Mouse (Mus musculus) WW6 (cell line): ENCODE data around the gene Col5a3.
"Not testable (repeated sequence)": the region's sequence is repeated elsewhere in the genome, so short reads cannot be mapped to it uniquely, and the experiment has no call there.

Source experiments
- DNase-seq: peaks from one replicate; pipeline ENCODE4 v3.0.0-alpha.2; 2013; ENCODE audit warnings: low read depth, low spot score

The Col5a3 gene

DNA sequence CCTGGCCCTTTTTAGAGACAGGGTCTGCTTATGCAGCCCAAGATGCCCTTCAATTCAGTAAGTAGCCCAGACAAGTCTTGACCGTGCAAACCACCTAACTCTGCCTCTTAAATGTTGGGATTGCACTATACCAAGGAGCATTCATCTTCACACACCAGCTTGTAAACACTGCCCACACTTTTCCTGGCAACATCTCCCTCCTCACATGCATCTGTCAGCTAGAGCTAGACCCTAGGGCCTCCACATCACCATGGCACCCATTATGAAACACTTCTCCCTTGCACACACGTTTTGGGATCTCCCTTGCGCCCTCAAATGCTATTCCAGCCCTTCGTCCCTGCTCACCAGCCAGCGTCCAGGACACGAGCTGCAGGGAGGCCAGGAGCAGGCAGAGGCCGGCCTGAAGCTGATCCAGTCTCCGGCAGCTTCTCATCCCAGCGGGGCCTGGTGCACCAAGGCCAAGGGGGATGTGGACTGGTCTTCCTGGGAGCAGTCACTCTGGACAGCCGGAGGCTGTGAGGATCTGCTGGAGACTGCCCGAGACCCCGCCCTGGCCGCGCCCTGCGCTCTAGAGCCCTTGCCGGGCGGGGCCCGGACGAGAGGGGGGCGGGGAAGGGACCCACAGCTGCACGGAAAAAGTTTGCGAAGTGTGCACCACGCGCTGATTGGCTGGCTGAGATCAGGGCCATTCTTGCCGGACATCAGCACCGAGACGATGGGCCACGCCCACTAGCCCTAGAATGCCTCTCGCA lies at the start of gene Col5a3:
Gene Col5a3 (minus strand): TSS at position 547 of the 752 bp plus-strand sequence.
- peak; percentile 43 for DNase-seq

DNA sequence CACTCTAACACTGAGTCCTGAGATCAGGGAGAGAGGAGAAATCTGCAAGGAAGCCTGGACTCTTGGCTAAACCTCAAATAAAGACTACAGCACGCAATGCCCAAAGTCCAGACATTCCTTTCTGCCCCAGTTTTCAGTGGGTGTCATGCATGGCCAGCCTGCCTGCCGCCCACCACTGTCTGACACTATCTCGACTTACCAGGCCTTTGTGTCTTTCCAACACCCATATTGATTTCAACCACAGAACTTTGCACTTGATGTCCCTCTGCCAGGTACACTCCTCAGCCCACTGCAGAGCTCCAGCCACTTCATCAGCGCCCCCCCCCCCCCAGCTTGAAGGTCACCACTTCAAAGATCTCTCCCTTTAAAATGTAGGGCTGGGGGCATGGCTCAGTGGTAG lies 47.4 kb upstream of the Col5a3 start:
- DNase-seq: no peak

DNA sequence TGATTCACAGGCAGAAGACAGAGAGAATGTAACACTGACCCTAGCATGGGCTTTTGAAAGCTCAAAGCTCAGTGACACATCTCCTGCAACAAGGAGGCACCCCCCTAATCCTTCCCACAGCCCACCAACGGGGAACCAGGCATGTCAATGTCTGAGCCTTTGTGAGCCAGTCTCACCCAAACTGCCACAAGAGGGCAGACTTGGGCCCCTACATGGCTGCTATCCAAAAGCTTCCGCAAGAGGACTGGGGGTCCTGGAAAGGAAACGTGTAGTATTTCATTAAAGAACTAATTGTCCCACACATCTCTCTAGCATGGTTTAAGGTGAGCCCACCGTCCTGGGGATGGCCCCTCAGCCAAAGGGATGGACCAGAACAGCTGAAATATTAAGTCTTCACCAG lies 47.0 kb upstream of the Col5a3 start:
- DNase-seq: no peak

DNA sequence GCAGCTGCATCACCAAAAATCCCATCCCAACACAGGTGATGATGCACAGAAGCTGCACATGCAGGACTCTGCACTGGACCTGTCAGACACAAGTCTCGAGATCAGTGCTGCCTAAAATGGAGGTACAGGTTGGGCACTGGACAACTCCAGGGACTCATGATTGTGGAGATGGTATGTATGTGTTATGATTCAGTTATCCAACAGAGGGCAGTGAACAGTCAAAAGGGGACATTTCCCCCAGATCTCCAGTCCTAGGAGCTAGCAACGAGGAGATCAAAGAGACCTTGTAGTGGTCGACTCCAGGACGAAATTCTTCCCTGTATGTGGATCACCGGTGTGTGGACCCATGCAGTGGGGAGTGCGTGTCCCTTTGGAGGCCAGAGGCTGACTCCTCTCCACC lies 45.1 kb upstream of the Col5a3 start:
- DNase-seq: no peak

DNA sequence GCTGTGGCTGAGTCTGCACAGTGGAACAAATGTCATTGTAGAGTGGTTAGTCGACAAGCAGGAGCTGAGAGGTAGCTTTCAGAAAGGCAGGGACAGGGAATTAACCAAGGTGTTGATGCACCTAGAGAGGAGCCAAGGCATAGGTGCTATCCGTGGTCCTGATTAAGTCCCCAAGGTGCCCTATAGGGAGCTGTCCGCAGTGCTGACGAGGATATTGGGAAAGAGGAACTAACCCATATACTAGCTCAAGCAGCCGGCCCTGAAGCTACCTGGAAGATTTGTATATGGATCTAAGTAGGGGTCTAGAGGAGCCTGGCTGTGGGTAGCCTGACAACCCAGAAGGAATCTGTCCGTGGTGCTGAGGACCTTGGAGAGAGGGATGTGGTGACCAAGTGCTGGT lies 42.3 kb upstream of the Col5a3 start:
- DNase-seq: no peak

DNA sequence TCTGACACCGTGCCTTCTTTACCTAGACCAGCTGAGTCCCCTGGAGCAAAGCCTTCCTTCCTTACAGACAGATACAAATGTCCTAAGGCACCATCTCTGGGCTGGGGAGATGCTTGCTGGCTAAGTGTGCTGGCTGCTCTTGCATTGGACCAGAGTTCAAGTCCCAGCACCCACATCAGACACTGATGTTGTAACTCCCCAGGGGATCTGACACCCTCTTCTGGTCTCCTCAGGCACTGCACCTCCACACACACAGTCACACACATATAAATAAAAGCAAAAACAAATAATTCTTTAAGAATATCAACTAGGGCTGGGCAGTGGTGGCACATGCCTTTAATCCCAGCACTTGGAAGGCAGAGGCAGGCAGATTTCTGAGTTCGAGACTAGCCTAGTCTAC lies 35.3 kb upstream of the Col5a3 start:
- DNase-seq: no peak

DNA sequence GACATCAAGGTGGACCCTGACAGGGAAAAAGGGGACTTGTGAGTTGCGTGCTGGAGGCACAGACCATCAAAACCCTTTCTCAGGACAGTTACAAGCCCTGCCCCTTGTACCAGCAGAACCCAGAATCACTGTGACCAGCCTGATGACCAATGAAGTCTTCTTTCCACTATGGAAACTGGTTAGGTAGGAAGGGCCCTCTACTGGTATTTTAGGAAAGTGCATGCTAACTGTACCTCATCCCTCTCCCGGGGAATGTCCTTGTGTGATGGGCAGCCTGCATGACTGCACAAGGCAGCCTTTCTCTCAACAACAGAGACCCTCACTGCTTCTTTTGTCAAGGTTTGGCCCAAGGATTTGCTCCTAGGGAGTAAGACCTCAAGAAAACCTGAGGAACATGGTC lies 27.8 kb upstream of the Col5a3 start:
- DNase-seq: no peak

DNA sequence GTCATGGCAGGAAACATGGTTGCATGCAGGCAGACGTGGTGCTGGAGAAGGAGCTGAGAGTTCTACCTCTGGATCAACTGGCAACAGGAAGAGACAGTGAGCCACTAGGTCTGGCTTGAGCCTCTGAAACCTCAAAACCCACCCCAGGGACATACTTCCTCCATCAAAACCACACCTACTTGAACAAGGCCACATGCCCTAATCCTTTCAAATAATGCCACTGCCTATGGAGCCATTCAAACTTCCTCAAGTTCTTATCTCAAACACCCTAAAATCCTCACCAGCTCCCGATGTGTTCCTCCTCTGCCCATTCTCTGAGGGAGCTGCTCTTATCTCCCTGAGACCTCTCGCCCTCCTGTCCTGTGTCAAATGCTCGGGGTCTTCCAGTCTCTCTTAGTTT lies 27.3 kb upstream of the Col5a3 start:
- DNase-seq: no peak

DNA sequence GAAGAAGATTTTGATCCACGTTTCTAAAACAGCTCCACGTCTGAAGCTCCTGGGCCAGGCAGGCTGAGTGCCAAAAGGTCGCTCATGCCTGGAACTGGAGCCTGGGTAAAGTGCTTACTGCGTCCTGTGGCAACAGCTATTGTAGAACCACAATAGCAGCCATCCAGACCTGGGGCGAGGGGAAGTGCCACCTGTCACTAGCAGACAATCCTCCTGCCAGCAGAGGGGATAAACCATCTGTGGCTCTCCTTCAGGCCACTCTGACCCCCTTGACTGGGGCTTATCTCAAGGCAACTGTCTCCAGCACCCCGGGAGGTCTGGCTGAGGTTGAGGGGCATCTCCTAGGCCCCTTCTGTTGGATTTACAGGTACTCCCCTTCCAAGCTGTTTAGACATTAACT lies 24.1 kb upstream of the Col5a3 start:
- no peak for DNase-seq

DNA sequence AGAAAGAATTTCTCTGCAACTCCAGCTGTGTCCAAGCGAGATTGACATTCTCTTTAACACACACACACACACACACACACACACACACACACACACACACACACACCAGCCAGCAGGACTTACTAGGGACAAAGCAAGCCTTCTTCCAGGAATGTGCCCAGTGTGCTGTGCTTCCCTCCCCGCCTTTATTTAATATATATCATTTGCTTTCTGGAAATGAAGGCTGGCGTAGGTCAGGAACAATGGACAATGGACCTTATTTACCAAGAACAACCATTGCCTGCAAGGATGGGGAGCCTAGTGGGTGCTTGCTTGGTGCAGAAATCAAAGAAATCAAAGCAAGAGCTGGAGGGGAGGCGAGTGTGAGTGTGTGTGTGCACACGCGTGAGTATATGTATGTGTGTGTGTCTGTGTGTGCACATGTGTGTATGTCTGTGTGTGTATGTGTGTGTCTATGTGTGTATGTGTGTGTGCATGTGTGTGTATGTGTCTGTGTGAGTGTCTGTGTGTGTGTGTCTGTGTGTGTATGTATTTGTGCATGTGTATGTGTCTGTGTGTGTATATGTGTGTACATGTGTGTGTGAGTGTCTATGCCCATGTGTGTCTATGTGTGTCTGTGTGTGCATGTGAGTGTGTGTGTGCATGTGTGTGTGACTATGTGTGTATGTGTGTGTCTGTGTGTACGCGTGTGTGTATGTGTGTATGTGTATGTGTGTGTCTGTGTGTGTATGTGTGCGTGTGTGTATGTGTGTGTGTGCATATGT lies 22.5 kb upstream of the Col5a3 start:
- DNase-seq: no peak

DNA sequence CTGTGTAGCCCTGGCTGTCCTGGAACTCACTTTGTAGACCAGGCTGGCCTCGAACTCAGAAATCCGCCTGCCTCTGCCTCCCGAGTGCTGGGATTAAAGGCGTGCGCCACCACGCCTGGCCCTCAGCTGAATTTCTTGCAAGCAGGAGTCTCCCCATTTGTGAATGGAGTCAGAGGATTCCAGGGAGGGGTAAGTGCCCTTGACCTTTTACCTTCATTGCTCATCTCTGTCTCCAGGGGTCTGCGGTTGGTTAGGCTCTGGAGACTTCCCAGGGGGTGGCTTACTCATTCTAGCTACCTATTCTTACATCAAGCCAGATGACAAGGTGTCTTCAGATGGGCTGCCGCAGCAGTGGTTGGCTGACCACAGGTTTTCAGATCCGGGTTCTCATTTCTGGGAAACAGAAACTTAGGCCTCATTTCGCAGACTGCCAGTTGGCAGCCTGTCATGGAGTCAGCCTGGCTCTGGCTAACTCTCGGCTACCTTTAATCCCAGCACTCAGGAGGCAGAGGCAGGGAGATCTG lies 20.6 kb upstream of the Col5a3 start:
- not testable (repeated sequence) for DNase-seq

DNA sequence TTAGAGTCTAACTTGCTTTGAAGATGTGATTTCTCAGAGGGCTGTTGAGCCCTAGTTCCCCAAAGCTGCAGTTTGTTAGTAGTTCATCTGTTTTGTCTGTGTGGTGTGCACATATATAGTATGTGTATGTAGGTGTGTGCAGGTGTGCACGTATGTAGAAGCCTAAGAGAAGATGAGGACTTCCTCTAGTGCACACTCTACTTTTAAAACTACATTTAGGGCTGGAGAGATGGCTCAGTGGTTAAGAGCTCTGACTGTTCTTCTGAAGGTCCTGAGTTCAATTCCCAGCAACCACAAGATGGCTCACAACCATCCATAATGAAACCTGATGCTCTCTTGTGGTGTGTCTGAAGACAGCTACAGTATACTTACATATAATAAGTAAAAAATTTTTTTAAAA lies 20.0 kb upstream of the Col5a3 start:
- DNase-seq: no peak

DNA sequence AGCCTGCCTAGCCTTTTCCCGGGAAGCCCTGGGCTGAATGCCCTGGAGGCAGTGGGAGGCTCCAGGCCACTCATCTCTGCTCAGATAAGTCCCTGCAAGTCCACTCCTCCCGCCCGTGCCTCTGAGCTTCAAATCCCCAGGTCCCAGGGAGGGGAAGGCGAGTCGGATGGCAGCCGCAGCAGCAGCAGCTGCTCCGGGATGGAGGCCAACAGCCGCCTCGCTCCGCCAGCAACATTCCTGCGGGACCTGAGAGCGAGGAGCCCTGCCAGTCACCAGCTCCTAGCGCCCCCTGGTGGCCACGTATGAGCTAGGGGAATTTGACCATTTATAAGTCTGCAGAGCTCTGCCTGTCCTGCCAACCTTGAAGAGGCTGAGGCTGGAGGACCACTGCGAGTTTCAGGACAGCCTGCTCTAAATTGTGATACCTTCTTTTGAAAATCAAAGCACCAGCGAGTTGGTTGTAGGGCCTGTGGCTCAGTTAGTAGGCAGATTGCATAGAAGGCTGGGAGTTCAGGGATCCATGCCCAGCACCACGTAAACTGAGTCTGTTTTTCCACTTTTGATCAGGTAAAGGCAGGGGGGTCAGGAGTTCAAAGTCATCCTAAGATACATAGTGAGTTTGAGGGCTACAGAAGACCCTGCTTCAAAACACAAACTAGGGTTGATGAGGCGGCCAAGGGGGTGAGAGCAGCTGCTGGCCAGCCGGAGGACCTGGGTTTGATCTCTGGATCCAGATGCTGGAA lies 16.2 kb upstream of the Col5a3 start:
- DNase-seq: peak; percentile 80

DNA sequence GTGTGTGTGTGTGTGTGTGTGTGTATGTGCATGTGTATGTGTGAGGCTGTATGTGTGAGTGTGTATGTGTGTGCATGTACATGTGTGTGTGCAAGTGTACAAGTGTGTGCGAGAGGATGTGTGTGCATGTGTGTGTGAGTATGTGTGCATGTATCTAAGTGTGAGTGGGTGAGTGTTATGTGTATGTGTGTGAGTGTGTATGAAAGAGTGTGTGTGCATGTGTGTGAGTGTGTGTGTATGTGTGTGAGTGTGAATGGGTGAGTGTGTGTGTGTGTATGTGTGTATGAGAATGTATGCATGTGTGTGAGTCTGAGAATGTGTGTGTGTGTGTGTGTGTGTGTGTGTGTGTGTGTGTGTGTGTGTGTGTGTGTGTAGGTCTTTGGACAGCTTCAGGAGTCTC lies 13.3 kb upstream of the Col5a3 start:
- DNase-seq: no peak

DNA sequence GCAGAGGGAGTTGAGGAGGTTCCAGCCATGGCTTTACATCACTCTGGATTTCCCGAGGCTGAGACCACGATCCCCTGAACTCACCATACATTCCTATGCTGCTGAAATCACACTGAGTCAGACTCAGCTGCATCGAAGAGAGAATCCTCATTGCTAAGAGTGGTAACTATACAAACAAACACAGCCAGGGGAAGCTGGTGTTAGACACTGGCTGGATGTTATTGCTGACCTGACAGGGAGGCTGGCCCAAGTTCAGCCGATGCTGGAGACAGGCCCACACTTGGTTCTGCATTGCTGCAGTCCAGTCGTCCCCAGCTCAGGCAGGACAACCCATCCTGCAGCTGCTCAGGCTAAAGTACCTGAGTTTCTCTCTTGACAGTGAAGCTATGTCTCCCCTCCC lies 10.9 kb upstream of the Col5a3 start:
- no peak for DNase-seq

DNA sequence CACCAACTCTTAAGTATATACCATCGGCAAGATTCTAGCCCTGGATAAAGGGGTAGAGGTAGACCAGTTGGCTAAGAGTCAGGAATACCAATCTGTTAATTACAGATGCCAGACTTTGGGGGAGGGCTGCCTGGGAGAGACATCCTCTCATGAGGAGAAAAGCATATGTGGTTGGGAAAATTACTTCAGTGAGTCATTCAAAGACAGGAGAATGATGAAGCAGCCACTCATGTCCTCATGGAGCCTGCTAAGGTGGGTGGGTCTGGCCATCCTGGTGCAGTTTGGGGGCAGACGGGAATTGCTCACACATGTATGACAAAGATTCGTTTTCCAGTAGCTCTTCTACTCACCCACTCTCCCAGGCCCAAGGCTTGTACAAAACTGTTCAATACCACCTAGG lies 8.0 kb upstream of the Col5a3 start:
- no peak for DNase-seq

DNA sequence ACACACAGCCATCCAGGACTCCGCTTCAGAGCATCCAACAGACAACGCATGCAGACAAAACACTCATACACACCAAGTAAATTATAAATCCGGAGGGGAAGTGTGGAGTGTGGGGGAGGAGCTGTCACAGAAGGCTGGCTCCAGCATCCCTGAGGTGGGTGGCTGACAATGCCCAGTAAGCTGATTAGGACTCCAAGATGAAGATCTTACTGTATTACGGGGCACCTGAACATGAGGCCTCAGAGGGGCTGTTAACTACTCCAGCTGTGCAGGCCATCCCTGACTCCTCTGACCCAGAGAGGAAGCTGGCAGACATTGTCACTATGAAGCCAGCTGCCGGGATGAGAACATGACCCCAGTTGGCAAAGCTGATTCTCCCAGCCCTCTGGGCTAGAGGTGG lies 5.1 kb upstream of the Col5a3 start:
- no peak for DNase-seq

DNA sequence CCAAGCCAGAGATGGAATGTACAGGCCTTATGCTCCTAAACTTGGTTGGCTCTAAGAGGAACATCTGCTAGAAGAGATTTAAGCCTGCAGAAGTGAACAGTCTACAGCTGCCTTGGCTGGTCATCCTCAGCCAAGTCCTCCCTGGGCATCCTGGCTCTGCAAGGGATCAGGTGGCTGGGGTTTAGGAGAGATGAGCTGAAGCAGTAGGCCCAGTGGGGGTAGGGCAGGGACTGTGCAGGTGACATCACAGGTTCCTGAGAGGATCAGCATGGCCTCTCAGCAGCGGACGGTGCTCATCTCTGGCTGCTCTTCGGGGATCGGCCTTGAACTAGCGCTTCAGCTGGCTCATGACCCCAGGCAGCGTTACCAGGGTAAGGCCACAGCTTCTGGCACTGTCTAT lies 3.4 kb upstream of the Col5a3 start, which contains the start of gene Rdh8:
Gene Rdh8 (plus strand): TSS at position 268 of the 400 bp plus-strand sequence.
- no peak for DNase-seq

DNA sequence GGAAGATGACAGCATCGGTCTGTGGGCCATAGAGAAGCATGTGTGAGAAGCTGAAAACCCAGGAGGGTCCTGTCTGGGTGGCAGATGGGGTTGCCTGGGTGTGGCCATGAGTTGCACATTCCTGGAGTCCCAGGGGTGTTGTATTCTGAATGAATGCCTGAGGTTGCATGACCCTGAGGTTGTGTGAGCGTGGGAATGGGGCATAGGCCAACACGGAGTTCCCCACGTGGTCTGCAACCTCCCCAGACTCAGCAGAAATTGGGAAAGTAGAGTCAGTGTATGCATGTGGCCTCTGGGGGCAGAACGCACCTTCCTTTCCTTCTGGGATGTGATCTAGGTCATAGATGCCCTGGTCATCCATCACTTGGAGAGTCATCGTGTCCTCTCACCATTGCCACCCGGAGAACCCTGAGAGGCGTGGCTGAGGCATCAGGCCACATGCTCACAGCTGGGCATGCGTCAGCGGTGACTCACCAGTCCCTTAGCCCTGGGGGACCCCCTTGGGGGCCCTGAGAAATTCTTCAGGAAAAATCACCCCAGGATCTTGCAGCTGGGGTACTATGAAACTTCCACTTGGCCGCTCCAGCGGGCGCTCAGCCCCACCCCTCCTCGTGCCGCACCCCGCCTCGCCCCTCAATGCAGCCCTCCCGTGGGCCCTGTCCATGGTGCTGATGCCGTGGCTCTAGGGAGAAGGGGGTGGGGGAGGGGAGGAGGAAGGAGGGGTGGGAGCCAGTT lies 2.2 kb downstream of the Col5a3 start:
- DNase-seq: no peak

DNA sequence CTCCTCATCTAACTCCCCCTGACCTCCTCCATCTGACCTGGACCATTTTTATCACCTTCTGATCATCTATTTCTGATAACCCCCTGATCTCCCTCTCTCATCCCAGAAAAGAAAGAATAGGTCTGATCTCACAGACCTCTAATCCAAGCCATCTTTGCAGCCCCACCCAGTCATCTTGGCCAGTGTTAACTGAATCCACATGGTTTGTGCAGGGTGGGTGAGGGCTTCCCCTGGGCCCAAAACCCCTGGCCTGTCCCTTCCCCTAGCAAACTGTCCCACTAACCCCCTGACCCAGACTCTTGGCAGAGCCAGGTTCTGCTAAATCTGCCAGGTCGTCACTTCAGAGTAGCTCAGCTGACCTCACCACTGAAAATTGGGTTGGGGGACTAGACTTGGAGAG lies 4.1 kb downstream of the Col5a3 start:
- no peak for DNase-seq

DNA sequence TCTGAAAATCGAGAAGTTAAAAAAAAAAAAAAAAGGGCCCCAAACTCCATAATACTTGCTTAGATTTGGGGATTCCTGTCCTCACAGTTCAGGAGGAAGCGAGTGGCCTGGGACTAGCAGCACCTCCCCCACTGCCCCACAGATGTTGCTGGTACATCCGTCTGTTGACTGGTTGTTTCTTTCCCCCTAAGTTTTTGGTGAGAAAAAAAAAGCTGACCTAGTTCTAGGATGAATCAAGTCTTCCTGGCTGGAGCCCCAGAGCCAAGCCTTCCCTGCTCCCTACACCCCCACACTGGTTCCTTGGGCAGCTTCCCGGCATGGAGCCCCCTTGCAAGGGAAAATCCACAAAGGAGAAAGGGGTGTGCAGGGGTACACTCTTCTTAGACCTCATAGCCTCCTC lies 4.6 kb downstream of the Col5a3 start:
- DNase-seq: no peak

DNA sequence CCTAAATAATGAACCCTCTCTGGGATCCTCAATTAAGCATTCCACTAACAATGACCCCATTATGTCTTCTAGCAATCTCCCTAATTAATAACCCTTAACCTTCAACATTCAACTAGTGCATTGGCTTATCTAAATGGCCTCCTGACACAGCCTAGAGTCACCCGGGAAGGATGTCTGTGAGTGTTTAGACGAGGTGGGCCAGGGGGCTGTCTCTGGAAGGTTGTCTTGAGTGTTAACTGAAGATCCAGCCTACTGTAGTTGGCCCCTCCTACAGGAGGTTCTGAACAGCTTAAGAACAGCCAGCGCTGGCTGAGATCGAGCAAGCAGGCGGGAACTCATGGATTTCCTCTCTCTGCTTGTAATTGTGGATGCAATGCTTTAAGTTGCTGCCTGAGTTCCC lies 9.2 kb downstream of the Col5a3 start:
- DNase-seq: no peak
